21 mouse cellular contexts compared by ENCODE assay signal in the genomic region with DNA sequence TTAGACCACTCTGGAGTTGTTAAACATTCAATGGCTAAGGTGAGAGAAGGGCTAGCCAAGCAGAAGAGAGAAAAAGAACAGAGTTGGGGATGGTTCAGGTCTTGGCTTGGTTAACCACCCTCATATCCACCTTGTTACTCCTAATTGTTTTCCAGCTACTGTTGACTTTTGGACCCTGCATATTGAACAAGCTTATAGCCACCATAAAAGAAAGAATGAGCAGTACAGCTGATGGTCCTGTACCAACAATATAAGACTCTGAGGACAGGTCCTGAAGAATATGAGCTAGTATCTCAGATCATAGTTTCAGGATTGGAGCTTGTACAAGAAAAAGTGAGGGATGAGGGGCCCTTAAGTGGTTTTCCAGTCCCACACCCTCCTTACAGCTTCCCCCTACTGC. TPM values are rescaled to one million over a fixed set of nuclear protein-coding genes. Genes with fewer than 3 reads are reported as not detected.
A peak's percentile ranks its signal among the peaks of the same experiment; 100 is the strongest.
DNase-seq lines count a peak whose midpoint lies in the region; ATAC-seq and TF ChIP-seq lines count a peak whose summit lies in the region.
"Had no signal": no experiment of that assay in that cellular context is flagged by ENCODE, and none has a peak within 500 bp of the region (broad histone marks: within the 10 kb centered on the region; RNA-seq: fewer than 3 reads in every experiment).

No protein-coding gene starts in this region.

- ATAC-seq in intestine, embryonic 15.5 days: peak; percentile 58; the same call in 1 of the 2 replicates
- ATAC-seq in intestine, embryonic 16.5 days: peak; percentile 78
- ATAC-seq in intestine, postnatal 0 days: peak; percentile 66
- no peak for ATAC-seq in inflammation-experienced regulatory T-cells, adult 6 months
- ATAC-seq: activated CD4-positive, CD25-positive, alpha-beta regulatory T cell, adult 4 months; CD4-positive, CD25-positive, alpha-beta regulatory T cell, adult 4 months; Patski had no signal

- DNase-seq in cerebellum, postnatal 14 days: no peak
- no peak for DNase-seq in frontal cortex, postnatal 25 days (ENCODE audit: low spot score in 2 of 2)
- DNase-seq: adrenal gland, adult 2 months; adrenal gland, adult 8-10 months; adrenal gland, postnatal 10 days; adrenal gland, postnatal 14 days; adrenal gland, postnatal 25 days; adrenal gland, postnatal 36 days; B cell, adult 2 months; cerebellum, adult 11 months; cerebellum, adult 11-12 months; cerebellum, adult 18-20 months had no signal

- H3K4me1 ChIP-seq in intestine, embryonic 15.5 days (replicated peaks): no peaks in the 10 kb centered on the region
- no peaks in the 10 kb centered on the region for H3K4me1 ChIP-seq in intestine, embryonic 16.5 days (ENCODE audit: control insufficient read depth, insufficient read depth, low read length)
- H3K4me1 ChIP-seq in intestine, postnatal 0 days (replicated peaks; ENCODE audit: control insufficient read depth, insufficient read depth, low read length): no peaks in the 10 kb centered on the region

- H3K27me3 ChIP-seq in intestine, embryonic 15.5 days (replicated peaks): no peaks in the 10 kb centered on the region
- H3K27me3 ChIP-seq in intestine, embryonic 16.5 days (replicated peaks; ENCODE audit: control insufficient read depth, insufficient read depth, low read length): no peaks in the 10 kb centered on the region
- no peaks in the 10 kb centered on the region for H3K27me3 ChIP-seq in intestine, postnatal 0 days (replicated peaks; ENCODE audit: control insufficient read depth, insufficient read depth, low read length)
- H3K27me3 ChIP-seq: CH12.LX, Patski had no signal

- no peak for TF ChIP-seq CTCF in intestine, postnatal 0 days (IDR thresholded peaks at IDR 0.05; ENCODE audit: low read depth)

- H3K27ac ChIP-seq in intestine, embryonic 15.5 days: no peak overlapping the region
- H3K27ac ChIP-seq in intestine, embryonic 16.5 days (ENCODE audit: low read length): no peak overlapping the region
- no peak overlapping the region for H3K27ac ChIP-seq in intestine, postnatal 0 days (ENCODE audit: low read depth, low read length)

- no peaks in the 10 kb centered on the region for H3K9me3 ChIP-seq in intestine, embryonic 15.5 days
- no peaks in the 10 kb centered on the region for H3K9me3 ChIP-seq in intestine, embryonic 16.5 days (ENCODE audit: control insufficient read depth, low read length)
- no peaks in the 10 kb centered on the region for H3K9me3 ChIP-seq in intestine, postnatal 0 days (ENCODE audit: control insufficient read depth)
- H3K9me3 ChIP-seq: G1E had no signal

- no peak overlapping the region for H3K9ac ChIP-seq in intestine, embryonic 15.5 days
- H3K9ac ChIP-seq in intestine, embryonic 16.5 days (ENCODE audit: low read depth, low read length): no peak overlapping the region
- H3K9ac ChIP-seq in intestine, postnatal 0 days (ENCODE audit: low read depth, low read length): no peak overlapping the region

- H3K4me3 ChIP-seq in intestine, embryonic 15.5 days (replicated peaks): no peak overlapping the region
- H3K4me3 ChIP-seq in intestine, embryonic 16.5 days (ENCODE audit: low read length): no peak overlapping the region
- no peak overlapping the region for H3K4me3 ChIP-seq in intestine, postnatal 0 days (ENCODE audit: low read depth, low read length)

- no peak overlapping the region for H3K4me2 ChIP-seq in intestine, embryonic 15.5 days (replicated peaks)
- no peak overlapping the region for H3K4me2 ChIP-seq in intestine, embryonic 16.5 days (ENCODE audit: low read depth, low read length)
- H3K4me2 ChIP-seq in intestine, postnatal 0 days (replicated peaks; ENCODE audit: low read depth): no peak overlapping the region

- no peaks in the 10 kb centered on the region for H3K36me3 ChIP-seq in intestine, embryonic 15.5 days
- H3K36me3 ChIP-seq in intestine, embryonic 16.5 days (ENCODE audit: control insufficient read depth, insufficient read depth, low read length): no peaks in the 10 kb centered on the region
- no peaks in the 10 kb centered on the region for H3K36me3 ChIP-seq in intestine, postnatal 0 days (ENCODE audit: control insufficient read depth, insufficient read depth)
- H3K36me3 ChIP-seq: G1E had no signal

RNA-seq across cellular contexts. Expression of a gene that starts 17.1 kb away (rescaled TPM):
- polyA plus RNA-seq in intestine, embryonic 15.5 days (2015; fragmentation: Nextera tagmentation; extraction: Ambion mirVana): 35.8 and 38.1 TPM in 2 replicates
- 25.6 and 25.9 TPM in 2 replicates for polyA plus RNA-seq in intestine, embryonic 16.5 days (2015; fragmentation: Nextera tagmentation; extraction: Ambion mirVana)
- polyA plus RNA-seq in intestine, postnatal 0 days (2015; fragmentation: Nextera tagmentation; extraction: Ambion mirVana): 29.6 TPM in 2 replicates
- 100 to 1,000 TPM; 112 to 151 (median 145) TPM for polyA plus RNA-seq in inflammation-experienced regulatory T-cells, adult 6 months (2017; shearing (Covaris generic))
